Mouse (Mus musculus): ENCODE measurements at regions not wholly inside any gene's neighbourhood (a gene's known extent, or its start where the extent isn't known, plus 50 kb on each side); places are given as distances from the start of the nearest gene placed in this dataset.

- DNase-seq = no peak
These were observed 84.1 kb upstream of the Xpo1 start for GRCm38 (mm10) chr11:23171760-23172159.

GRCm38 (mm10) chr11:23181647-23182046 lies 74.2 kb upstream of the Xpo1 start:
- no peak for DNase-seq

GRCm38 (mm10) chr11:23185211-23185610 lies 70.6 kb upstream of the Xpo1 start:
- DNase-seq = no peak

GRCm38 (mm10) chr11:23201701-23202449 lies 54.0 kb upstream of the Xpo1 start:
- DNase-seq = no peak

- no peak for DNase-seq
These were observed 52.3 kb upstream of the Xpo1 start for GRCm38 (mm10) chr11:23203566-23203965.

GRCm38 (mm10) chr11:23204041-23204440 lies 51.8 kb upstream of the Xpo1 start:
- DNase-seq = no peak
